Mouse (Mus musculus) kidney, adult 9 months (tissue): ENCODE results near the gene Zzef1.

ENCODE experiments used
- DNase-seq: peaks from one replicate; pipeline ENCODE4 v3.0.0; 2022

Gene Zzef1

GRCm38 (mm10) chr11:72959924-72960679 is 164.1 kb downstream of the Zzef1 start:
- DNase-seq: no peak

GRCm38 (mm10) chr11:72960723-72961071 is 164.7 kb downstream of the Zzef1 start:
- DNase-seq: no peak

GRCm38 (mm10) chr11:72961072-72961980 is 165.3 kb downstream of the Zzef1 start, which contains the start of gene Atp2a3:
Atp2a3 (plus strand) TSS chr11:72961169.
- no peak for DNase-seq

- no peak for DNase-seq
These were observed 166.4 kb downstream of the Zzef1 start for GRCm38 (mm10) chr11:72962378-72962777.

- DNase-seq: no peak
These were observed 167.2 kb downstream of the Zzef1 start for GRCm38 (mm10) chr11:72963058-72963788.

- DNase-seq: no peak
These were observed 167.8 kb downstream of the Zzef1 start for GRCm38 (mm10) chr11:72963789-72964294.

- DNase-seq: no peak
These were observed 179.0 kb downstream of the Zzef1 start for GRCm38 (mm10) chr11:72974995-72975503.
